In genomic region chr4:120665782-120666181, GRCm38 (mm10) we compare ENCODE assay signal across 8 mouse cellular contexts. TPM values are rescaled to one million over a fixed set of nuclear protein-coding genes. Genes with fewer than 3 reads are reported as not detected.
DNase-seq lines count a peak whose midpoint lies in the region; ATAC-seq lines count a peak whose summit lies in the region.

No protein-coding gene starts in this region.

- no peaks in the 10 kb centered on the region for H3K9me3 ChIP-seq in heart, embryonic 10.5 days
- H3K9me3 ChIP-seq in midbrain, embryonic 15.5 days, result no peaks in the 10 kb centered on the region
- no peaks in the 10 kb centered on the region for H3K9me3 ChIP-seq in midbrain, embryonic 11.5 days (ENCODE audit: control insufficient read depth, low read length)
- no peaks in the 10 kb centered on the region for H3K9me3 ChIP-seq in kidney, embryonic 14.5 days (ENCODE audit: control insufficient read depth, low read length)
- no peaks in the 10 kb centered on the region for H3K9me3 ChIP-seq in midbrain, embryonic 14.5 days (ENCODE audit: control insufficient read depth, low read length)

- H3K27me3 ChIP-seq in heart, embryonic 10.5 days (ENCODE audit: insufficient read depth, poor library complexity, severe bottlenecking), result peaks cover 37% of the 10 kb centered on the region
- H3K27me3 ChIP-seq in midbrain, embryonic 15.5 days (replicated peaks), result peaks cover 27% of the 10 kb centered on the region
- peaks cover 18% of the 10 kb centered on the region for H3K27me3 ChIP-seq in midbrain, embryonic 11.5 days (ENCODE audit: control insufficient read depth, insufficient read depth, low read length)
- H3K27me3 ChIP-seq in kidney, embryonic 14.5 days (ENCODE audit: control insufficient read depth, insufficient read depth, low read length), result peaks cover 22% of the 10 kb centered on the region
- H3K27me3 ChIP-seq in midbrain, embryonic 14.5 days (ENCODE audit: control insufficient read depth, insufficient read depth, low read length), result peaks cover 17% of the 10 kb centered on the region

- peak overlapping the region; percentile 78; the same call in 1 of the 2 replicates for H3K4me3 ChIP-seq in heart, embryonic 10.5 days
- H3K4me3 ChIP-seq in midbrain, embryonic 15.5 days, result no peak overlapping the region
- no peak overlapping the region for H3K4me3 ChIP-seq in midbrain, embryonic 11.5 days (ENCODE audit: low read depth, low read length)
- H3K4me3 ChIP-seq in kidney, embryonic 14.5 days (ENCODE audit: low read length), result no peak overlapping the region
- no peak overlapping the region for H3K4me3 ChIP-seq in midbrain, embryonic 14.5 days (replicated peaks; ENCODE audit: low read depth, low read length)

- peaks cover 43% of the 10 kb centered on the region for H3K4me1 ChIP-seq in heart, embryonic 10.5 days
- H3K4me1 ChIP-seq in midbrain, embryonic 15.5 days, result peaks cover 17% of the 10 kb centered on the region
- H3K4me1 ChIP-seq in midbrain, embryonic 11.5 days (ENCODE audit: control insufficient read depth, insufficient read depth, low read length), result peaks cover 5% of the 10 kb centered on the region; the same call in 1 of the 2 replicates
- H3K4me1 ChIP-seq in kidney, embryonic 14.5 days (ENCODE audit: control insufficient read depth, insufficient read depth, low read length), result no peaks in the 10 kb centered on the region
- H3K4me1 ChIP-seq in midbrain, embryonic 14.5 days (ENCODE audit: control insufficient read depth, insufficient read depth, low read length), result peaks cover 6% of the 10 kb centered on the region; the same call in 1 of the 2 replicates

- 72% methylated on average over 7 of the region's 7 CpGs for WGBS in heart, embryonic 10.5 days
- WGBS in midbrain, embryonic 15.5 days, result 65% methylated on average over 7 of the region's 7 CpGs
- WGBS in midbrain, embryonic 11.5 days, result 64% methylated on average over 7 of the region's 7 CpGs
- WGBS in kidney, embryonic 14.5 days, result 12% methylated on average over 7 of the region's 7 CpGs
- WGBS in midbrain, embryonic 14.5 days, result 61% methylated on average over 7 of the region's 7 CpGs

- peak overlapping the region; percentile 91; the same call in 1 of the 2 replicates for H3K27ac ChIP-seq in heart, embryonic 10.5 days
- H3K27ac ChIP-seq in midbrain, embryonic 15.5 days, result no peak overlapping the region
- H3K27ac ChIP-seq in midbrain, embryonic 11.5 days (ENCODE audit: low read depth, low read length), result no peak overlapping the region
- no peak overlapping the region for H3K27ac ChIP-seq in kidney, embryonic 14.5 days (ENCODE audit: low read depth, low read length)
- H3K27ac ChIP-seq in midbrain, embryonic 14.5 days (replicated peaks; ENCODE audit: low read depth, low read length), result no peak overlapping the region

- H3K4me2 ChIP-seq in midbrain, embryonic 15.5 days, result peak overlapping the region; percentile 99; the same call in 1 of the 2 replicates
- no peak overlapping the region for H3K4me2 ChIP-seq in midbrain, embryonic 11.5 days
- no peak overlapping the region for H3K4me2 ChIP-seq in kidney, embryonic 14.5 days (replicated peaks; ENCODE audit: low read depth, low read length)
- H3K4me2 ChIP-seq in midbrain, embryonic 14.5 days (ENCODE audit: low read length), result no peak overlapping the region; the same call in 1 of the 2 replicates

- ATAC-seq in midbrain, embryonic 15.5 days (replicated peaks), result no peak
- no peak for ATAC-seq in midbrain, embryonic 11.5 days (ENCODE audit: low FRiP score)
- peak; percentile 11; the same call in 1 of the 2 replicates for ATAC-seq in kidney, embryonic 14.5 days (ENCODE audit: low FRiP score, low TSS enrichment)
- no peak for ATAC-seq in midbrain, embryonic 14.5 days (ENCODE audit: low FRiP score, low TSS enrichment)

- DNase-seq in heart, embryonic 10.5 days (ENCODE audit: low spot score), result no peak
- no peak for DNase-seq in heart, adult 9 months (ENCODE audit: low spot score in 2 of 2)
- DNase-seq in midbrain, embryonic 11.5 days (ENCODE audit: low spot score, missing footprints), result no peak
- peak; percentile 22 for DNase-seq in skeletal muscle tissue, adult 2 months (ENCODE audit: low read depth, low spot score)
- DNase-seq in midbrain, embryonic 14.5 days, result no peak
- DNase-seq in frontal cortex, postnatal 10 days (ENCODE audit: low spot score in 2 of 2), result no peak

- H3K36me3 ChIP-seq in heart, embryonic 10.5 days, result no peaks in the 10 kb centered on the region
- no peaks in the 10 kb centered on the region for H3K36me3 ChIP-seq in midbrain, embryonic 15.5 days (replicated peaks)
- no peaks in the 10 kb centered on the region for H3K36me3 ChIP-seq in midbrain, embryonic 11.5 days (ENCODE audit: control insufficient read depth, insufficient read depth, low read length)
- no peaks in the 10 kb centered on the region for H3K36me3 ChIP-seq in kidney, embryonic 14.5 days (ENCODE audit: control insufficient read depth, insufficient read depth, low read length)
- H3K36me3 ChIP-seq in midbrain, embryonic 14.5 days (ENCODE audit: control insufficient read depth, insufficient read depth, low read length), result no peaks in the 10 kb centered on the region

- no peak overlapping the region for H3K9ac ChIP-seq in midbrain, embryonic 15.5 days
- H3K9ac ChIP-seq in midbrain, embryonic 11.5 days (ENCODE audit: low read length), result no peak overlapping the region
- no peak overlapping the region for H3K9ac ChIP-seq in kidney, embryonic 14.5 days (ENCODE audit: low read depth, low read length)
- H3K9ac ChIP-seq in midbrain, embryonic 14.5 days (replicated peaks; ENCODE audit: low read length), result no peak overlapping the region

RNA-seq across cellular contexts. Expression of gene Cited4, which starts 0.6 kb away (rescaled TPM):
- 47.3 and 47.5 TPM in 2 replicates for polyA plus RNA-seq in heart, embryonic 10.5 days (2016; fragmentation: Nextera tagmentation; extraction: Ambion mirVana)
- polyA plus RNA-seq in midbrain, embryonic 15.5 days (2015; fragmentation: Nextera tagmentation; extraction: Ambion mirVana), result 0.53 and 0.82 TPM in 2 replicates
- 8.7 and 8.8 TPM in 2 replicates for polyA plus RNA-seq in midbrain, embryonic 11.5 days (2014; fragmentation: Nextera tagmentation; extraction: Ambion mirVana)
- 9.3 and 11.0 TPM in 2 replicates for polyA plus RNA-seq in kidney, embryonic 14.5 days (2014; fragmentation: Nextera tagmentation; extraction: Ambion mirVana)
- polyA plus RNA-seq in midbrain, embryonic 14.5 days (2014; fragmentation: Nextera tagmentation; extraction: Ambion mirVana), result 1.2 TPM in 2 replicates
